Mouse (Mus musculus): ENCODE results near the gene Vmn1r192.
"Not testable (repeated sequence)": the region's sequence is repeated elsewhere in the genome, so short reads cannot be mapped to it uniquely, and the experiment has no call there.

Vmn1r192 gene

DNA sequence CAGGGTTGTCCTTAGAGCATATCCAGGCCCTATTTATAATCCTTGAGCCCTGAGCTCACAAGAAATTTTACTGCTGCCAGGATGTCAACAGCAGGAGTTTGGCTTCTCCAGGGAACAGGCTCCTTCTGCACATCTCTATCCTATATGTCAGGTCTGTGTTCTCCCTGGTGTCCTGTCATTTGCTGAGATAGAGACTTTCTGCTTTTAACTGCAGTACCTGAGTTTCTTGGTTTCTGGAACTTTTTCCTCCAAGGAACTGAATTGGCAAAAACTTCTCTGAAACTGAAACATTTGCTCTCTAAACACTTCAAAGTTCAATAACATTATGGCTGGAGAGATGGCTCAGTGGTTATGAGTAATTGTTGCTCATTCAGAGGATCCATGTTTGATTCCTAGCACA, at the start of gene Vmn1r192:
TSS of gene Vmn1r192 (minus strand) at position 101 of the 400 bp plus-strand sequence.
- DNase-seq (ENCODE audit: inconsistent age in 2 of 2, low spot score in 1 of 2) = no peak

DNA sequence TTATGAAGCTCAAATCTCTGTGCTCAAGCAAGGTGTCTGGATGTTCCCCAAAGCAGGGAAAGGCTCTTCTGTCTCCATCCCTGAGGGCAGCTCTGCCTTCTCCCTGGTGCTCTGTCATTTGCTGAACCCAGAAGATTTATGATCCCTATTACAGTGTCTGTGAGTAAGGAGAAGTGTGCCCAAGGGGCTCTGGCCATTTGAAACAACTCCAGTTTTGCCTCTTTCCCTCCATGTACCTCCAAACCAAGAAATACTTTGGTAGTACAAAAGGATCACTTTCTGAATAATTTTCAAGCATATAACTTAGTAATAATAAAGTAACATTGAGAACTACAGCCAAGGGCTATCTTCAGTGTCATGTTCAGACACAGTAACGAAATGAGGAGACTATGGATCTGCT, 32.1 kb upstream of the Vmn1r192 start, which contains the start of gene Vmn1r193:
TSS of gene Vmn1r193 (minus strand) at position 101 of the 400 bp plus-strand sequence.
- DNase-seq (ENCODE audit: inconsistent age in 2 of 2, low spot score in 1 of 2) = not testable (repeated sequence)

DNA sequence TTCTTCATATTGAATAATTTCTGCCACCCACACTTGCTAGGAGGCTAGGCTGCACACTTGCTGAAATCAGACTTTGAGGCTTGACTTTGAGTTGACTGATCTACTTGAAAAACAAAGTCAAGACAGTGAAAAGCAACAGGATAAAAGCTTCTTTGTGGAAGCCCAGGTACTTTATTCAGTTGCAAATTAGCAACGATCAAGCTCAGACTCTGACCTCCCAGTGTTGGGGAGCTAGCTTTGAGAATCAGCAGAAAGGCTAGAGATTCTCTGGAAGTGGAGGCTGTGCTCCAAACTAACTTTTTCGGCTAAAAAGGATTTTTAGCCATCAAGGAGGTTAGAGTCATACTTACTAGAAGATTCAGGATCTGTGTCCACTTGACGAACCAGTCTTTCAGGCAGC, 1.8 kb upstream of the Vmn1r192 start:
- not testable (repeated sequence) for DNase-seq (ENCODE audit: inconsistent age in 2 of 2, low spot score in 1 of 2)

DNA sequence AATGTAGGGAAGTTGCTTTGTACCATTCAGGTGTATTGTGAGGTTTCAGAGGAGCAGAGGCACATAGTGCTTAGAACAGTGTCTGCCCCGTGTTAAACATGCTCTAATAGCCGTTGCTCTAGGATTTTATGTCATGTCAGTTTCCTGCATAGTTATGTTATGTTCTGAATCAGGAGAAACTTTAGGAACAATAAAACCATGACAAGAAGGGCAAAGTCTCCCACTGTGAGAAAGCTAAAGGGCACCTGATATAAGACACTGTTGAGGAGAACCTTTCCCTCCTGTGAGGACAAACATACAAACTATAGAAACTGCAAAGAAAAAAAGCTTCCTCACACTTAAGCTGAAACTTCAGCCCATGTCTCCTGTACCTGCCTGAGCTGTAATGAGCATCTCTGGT, 556 bp downstream of the Vmn1r192 start:
- DNase-seq (ENCODE audit: inconsistent age in 2 of 2, low spot score in 1 of 2) = no peak

DNA sequence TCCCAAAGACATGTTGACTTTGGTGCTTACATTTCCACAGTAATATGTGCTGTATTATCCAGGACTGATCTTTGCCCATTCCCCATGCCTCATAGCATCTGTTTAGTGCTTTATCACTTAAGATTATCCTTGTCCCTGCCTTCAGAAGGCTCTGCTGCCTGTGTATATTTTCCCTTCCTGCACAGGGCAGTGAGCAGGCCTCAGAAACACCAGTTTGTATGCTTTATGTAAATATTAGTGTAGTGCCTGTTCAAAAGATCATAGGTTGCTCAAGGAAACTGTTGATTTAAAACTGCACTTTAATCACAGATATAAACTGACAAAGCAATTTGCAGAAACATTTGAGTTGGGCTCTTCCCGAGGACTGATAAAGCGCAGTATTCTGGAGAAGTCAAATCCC, 1.6 kb downstream of the Vmn1r192 start:
- no peak for DNase-seq (ENCODE audit: inconsistent age in 2 of 2, low spot score in 1 of 2)

DNA sequence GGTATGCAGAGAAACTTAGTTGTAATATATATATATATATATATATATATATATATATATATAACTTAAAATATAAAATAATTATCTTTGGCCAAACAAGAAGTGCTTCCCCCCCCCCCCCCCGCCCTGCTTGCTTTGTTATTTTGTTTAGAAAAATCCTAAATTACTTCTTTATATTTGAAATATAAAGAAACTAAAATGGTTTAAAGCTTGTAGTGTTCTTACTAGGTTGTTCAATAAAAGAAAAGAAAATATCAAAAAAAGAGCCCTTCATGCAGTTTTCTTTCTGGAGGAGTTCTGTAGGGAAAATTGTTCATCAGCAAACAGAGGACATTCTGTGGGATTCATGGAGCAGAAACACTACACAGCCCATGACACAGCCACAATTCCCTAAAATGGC, 7.1 kb downstream of the Vmn1r192 start, which contains the start of gene Vmn1r191:
TSS of gene Vmn1r191 (minus strand) at position 101 of the 400 bp plus-strand sequence.
- no peak for DNase-seq (ENCODE audit: inconsistent age in 2 of 2, low spot score in 1 of 2)

DNA sequence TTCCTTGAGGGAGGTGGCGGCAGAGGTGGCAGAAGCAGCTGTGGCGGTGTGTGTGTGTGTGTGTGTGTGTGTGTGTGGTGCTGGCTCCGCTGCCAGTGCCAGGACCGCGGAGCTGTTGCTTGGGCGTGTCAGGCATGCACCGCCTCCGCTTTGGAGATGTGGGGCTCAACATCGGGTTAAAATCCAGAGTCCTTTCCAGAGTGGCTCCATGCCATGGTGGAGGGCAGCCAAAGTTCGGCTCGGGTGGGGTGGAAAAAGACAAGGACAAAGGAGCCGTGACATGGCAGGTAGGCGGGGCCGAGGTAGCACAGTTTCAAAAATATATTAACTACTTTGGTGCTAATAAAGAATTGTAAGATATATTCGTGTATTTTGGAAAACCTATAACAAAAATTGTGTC, 22.5 kb downstream of the Vmn1r192 start:
- no peak for DNase-seq (ENCODE audit: inconsistent age in 2 of 2, low spot score in 1 of 2)

DNA sequence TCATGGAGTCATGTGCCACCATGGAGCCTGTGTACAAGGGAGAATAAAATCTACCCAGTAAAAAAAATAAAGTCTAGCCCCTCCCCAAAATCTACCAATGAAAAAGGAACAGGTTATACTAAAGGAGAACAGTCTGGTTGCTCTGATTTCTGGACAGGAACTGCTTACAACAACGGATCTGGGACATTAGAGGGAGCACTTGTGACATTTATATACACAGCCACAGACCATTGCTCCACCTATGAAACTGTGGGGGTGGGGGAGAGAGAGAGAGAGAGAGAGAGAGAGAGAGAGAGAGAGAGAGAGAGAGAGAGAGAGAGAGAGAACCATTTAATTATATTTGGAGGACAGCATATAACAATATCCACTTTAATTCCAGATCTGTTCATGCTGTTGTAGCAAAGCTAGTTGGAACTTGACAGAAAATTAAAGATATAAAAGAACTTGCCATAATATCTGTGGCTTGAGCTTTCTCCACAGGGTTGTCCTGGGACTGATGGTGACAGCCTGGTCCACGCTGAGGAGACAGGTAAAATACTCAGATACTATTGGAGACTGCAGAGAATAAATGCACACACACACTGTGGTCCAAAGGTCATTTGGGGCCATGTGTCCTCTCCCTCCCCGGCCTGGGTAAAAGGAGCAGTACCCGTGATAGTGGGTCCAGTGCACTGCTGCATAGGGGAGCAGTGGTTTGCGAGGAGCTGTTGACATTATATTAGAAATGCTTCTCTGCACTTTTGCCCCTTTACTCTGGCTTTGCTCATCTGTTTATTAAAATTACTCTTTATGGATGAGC, 54.2 kb downstream of the Vmn1r192 start:
- DNase-seq (ENCODE audit: inconsistent age in 2 of 2, low spot score in 1 of 2) = not testable (repeated sequence)
